Mouse (Mus musculus) right cerebral cortex, postnatal 25 days (tissue): ENCODE results near the gene Srrm1.

Experiments used
- DNase-seq: peaks from one replicate; pipeline ENCODE4 v3.0.0; 2022

Srrm1 gene

DNA sequence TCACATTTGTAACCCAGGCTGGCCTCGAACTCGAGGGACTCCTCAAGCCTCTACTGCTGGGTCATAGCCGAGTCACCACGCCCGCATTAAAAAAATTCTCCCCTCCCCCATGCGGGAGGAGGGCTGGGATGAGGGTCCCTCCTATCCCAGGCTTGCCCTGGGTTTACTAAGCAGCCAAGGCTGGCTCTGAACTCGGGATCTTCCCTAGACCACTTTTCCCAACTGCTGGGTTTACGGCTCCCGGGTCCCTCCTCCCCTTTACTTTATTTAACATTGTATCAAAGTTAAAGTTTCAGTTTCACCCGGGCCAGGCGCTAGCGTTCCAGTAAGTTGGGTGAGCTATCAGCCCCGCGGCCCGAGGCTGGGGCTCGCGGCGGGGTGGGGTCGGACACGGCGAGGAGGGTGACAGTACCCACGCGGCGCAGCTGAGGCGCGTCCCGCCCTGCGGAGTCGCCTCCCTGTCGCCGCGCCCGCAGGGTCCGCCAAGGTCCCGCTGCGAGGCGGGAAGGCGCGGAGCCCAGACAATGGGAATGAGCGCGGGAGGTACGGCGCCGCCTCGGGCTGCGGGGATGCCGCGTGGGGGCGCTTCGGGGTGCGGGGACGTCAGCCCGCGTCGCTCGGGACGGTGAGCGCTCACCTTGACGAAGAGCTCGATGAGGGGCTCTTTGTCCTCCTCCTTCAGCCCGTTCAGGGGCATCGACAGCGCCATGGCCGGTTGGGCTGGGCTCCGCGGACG is 81.1 kb downstream of the Srrm1 start:
- DNase-seq, result no peak

DNA sequence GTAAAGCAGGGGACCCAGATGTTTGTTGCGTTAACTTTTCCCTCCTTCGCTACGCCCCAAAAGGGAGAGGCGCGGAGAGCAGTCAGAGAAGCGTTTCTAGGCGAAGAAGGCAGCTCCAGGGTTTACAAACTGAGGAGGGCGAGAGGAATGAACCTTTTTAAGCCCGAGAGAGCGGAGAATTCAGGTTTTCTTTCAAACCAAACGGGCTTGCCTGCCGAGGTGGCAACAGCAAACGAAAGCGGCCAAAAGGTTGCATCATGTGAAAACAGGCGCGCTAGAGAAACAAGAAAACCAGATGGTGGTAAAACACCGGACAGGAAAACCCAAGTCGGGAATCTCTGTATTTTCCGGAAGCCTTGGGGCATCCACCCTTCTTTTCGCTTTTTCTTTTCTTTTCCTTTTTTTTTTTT is 81.7 kb downstream of the Srrm1 start:
- no peak for DNase-seq
